Mouse (Mus musculus) intestine, embryonic 14.5 days (tissue): Measurements from ENCODE around the gene Tmem104. TPM values are rescaled to one million over a fixed set of nuclear protein-coding genes. Genes with fewer than 3 reads are reported as not detected.
A peak's percentile ranks its signal among the peaks of the same experiment; 100 is the strongest.

Source experiments
- ATAC-seq: fragments of 200-750 bp; cut with Nextera tagmentation; replicated peaks from 2 replicates; pipeline ENCODE4 v1.8.0; 2017; ENCODE audit warnings: low read depth, moderate number of reproducible peaks, moderate TSS enrichment, moderate library complexity; ENCODE audit not compliant: low FRiP score, low TSS enrichment
- DNase-seq: peaks from one replicate; pipeline ENCODE4 v3.0.0-alpha.2; 2018; ENCODE audit warnings: low spot score
- H3K27ac ChIP-seq: fragments of 300-500 bp; sonication (generic); 2 replicates; pipeline ENCODE4 v1.5.1; 2014; ENCODE audit warnings: low read depth, mild to moderate bottlenecking, control low read depth
- H3K27me3 ChIP-seq: fragments of 300-500 bp; sonication (generic); replicated peaks from 2 replicates; pipeline ENCODE4 v1.6.1; 2014; ENCODE audit warnings: low read length, control low read depth; ENCODE audit not compliant: control insufficient read depth, insufficient read depth
- H3K36me3 ChIP-seq: fragments of 300-500 bp; sonication (generic); 2 replicates; pipeline ENCODE4 v1.6.1; 2014; ENCODE audit warnings: low read length, control low read depth; ENCODE audit not compliant: control insufficient read depth, insufficient read depth
- H3K4me1 ChIP-seq: fragments of 300-500 bp; sonication (generic); replicated peaks from 2 replicates; pipeline ENCODE4 v1.6.1; 2014; ENCODE audit warnings: low read length, control low read depth, mixed read lengths; ENCODE audit not compliant: control insufficient read depth, insufficient read depth
- H3K4me2 ChIP-seq: fragments of 300-500 bp; sonication (generic); 2 replicates; pipeline ENCODE4 v1.6.1; 2014; ENCODE audit warnings: low read length
- H3K4me3 ChIP-seq: fragments of 300-500 bp; sonication (generic); 2 replicates; pipeline ENCODE4 v1.5.1; 2014; ENCODE audit warnings: low read depth, low read length, control low read depth, mixed read lengths
- H3K9ac ChIP-seq: fragments of 300-500 bp; sonication (generic); 2 replicates; pipeline ENCODE4 v1.6.1; 2014; ENCODE audit warnings: mild to moderate bottlenecking, low read length
- H3K9me3 ChIP-seq: fragments of 300-500 bp; sonication (generic); 2 replicates; pipeline ENCODE4 v1.6.1; 2016; ENCODE audit warnings: low read length, control low read depth; ENCODE audit not compliant: control insufficient read depth
- WGBS: fragments of 180-500 bp; shearing (Covaris S2); extraction: QIAGEN DNeasy Blood & Tissue Kit; methylation state at CpG from one replicate; pipeline ENCODE4 v1.1.7; 2014; 5-methylcytosine and 5-hydroxymethylcytosine counted together
- polyA plus RNA-seq: library from polyadenylated mRNA; unstranded; fragments of >200 nt; fragmentation: Nextera tagmentation; extraction: Ambion mirVana; gene quantifications from 2 replicates; pipeline ENCODE4 v1.2.1, GENCODE M21; 2014

Tmem104 gene
- polyA plus RNA-seq, 1 experiment from 2014 or later = 8.3 TPM

GRCm38 (mm10) chr11:115272894-115273498, 85.7 kb downstream of the Tmem104 start:
- Histone ChIP-seq H3K4me1 (peaks cover 12% of the 10 kb centered on the region; the same call in 1 of the 2 replicates), H3K36me3 (peaks cover 7% of the 10 kb centered on the region; the same call in 1 of the 2 replicates), H3K9me3 (no peaks in the 10 kb centered on the region), H3K27ac (no peak overlapping the region), H3K27me3 (peaks cover 14% of the 10 kb centered on the region), H3K9ac (no peak overlapping the region), H3K4me2 (no peak overlapping the region), H3K4me3 (no peak overlapping the region)
- whole genome bisulfite sequencing = 76% methylated on average over 10 of the region's 10 CpGs
- ATAC-seq = no peak
- no peak for DNase-seq

DNA sequence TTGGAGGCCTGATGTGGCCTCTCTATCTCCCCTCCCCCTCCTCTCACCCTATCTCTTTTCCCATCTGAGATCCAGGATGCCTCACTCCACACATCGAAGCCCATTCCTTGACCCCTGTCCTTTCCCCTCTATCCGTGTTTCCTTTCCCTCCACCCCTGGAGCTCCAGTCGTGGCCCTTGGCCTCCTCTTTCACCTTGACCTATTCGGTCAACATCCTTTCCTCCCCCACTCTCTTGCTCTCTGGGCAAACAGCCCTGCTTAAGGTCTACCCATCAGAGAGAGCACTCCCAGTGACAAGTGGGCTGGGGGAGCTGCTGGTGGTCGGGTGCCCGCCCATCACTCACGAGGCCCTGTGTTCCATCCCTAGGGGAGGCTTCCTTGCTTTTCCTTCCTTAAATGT, 86.4 kb downstream of the Tmem104 start:
- no peak overlapping the region for H3K9ac ChIP-seq
- peaks cover 13% of the 10 kb centered on the region; the same call in 1 of the 2 replicates for H3K4me1 ChIP-seq
- no peak overlapping the region for H3K4me2 ChIP-seq
- 58% methylated on average over 7 of the region's 7 CpGs for WGBS
- H3K4me3 ChIP-seq = no peak overlapping the region
- DNase-seq = no peak
- no peak overlapping the region for H3K27ac ChIP-seq
- no peaks in the 10 kb centered on the region for H3K9me3 ChIP-seq
- peaks cover 7% of the 10 kb centered on the region for H3K27me3 ChIP-seq
- peaks cover 6% of the 10 kb centered on the region; the same call in 1 of the 2 replicates for H3K36me3 ChIP-seq
- ATAC-seq = no peak

DNA sequence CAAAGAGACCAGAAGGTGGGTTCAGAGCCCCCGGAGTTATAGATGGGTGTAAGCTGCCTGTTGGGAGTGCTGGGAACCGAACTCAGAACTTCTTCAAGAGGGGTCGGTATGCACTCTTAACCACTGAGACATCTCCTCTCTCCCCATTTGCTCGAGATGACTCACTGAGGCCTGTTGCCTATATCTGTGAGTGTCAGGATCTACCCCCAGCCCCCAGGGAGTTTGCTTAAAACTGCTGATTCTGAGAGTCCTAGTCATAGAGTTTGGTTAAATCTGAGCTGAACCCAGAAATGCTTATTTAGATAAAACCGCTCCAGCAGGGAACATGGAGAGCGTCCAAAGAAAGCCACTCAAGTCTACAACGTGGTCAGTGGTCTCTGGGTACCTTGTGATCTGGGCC, 86.9 kb downstream of the Tmem104 start:
- Histone ChIP-seq H3K4me1 (peaks cover 13% of the 10 kb centered on the region; the same call in 1 of the 2 replicates), H3K4me2 (no peak overlapping the region), H3K9ac (no peak overlapping the region), H3K27me3 (peaks cover 2% of the 10 kb centered on the region; the same call in 1 of the 2 replicates), H3K36me3 (0 out of 2 replicates have a peak, but pooled peaks cover 3% of the 10 kb centered on the region), H3K27ac (no peak overlapping the region), H3K9me3 (no peaks in the 10 kb centered on the region), H3K4me3 (no peak overlapping the region)
- WGBS = 82% methylated on average over 7 of the region's 7 CpGs
- DNase-seq (no peak), ATAC-seq (no peak)

DNA sequence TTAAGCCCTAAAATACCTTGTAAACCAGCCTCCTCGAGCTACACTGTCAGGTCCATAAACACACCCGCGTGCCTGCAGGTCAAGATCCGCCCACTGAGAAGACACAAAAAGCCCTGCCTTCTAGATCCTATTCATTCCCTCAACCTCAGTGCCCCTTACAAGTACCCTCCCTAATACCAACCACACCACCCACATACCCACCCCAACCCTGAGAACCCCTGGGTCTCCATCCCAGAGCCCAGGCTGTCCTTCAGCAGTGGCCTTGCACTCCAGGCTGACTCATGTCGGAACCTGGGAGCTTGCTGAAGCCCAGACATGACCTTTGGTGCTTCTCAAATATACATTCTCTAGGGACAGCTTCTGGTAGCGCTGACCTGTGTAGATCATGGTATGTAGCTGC, 87.5 kb downstream of the Tmem104 start:
- Histone ChIP-seq H3K4me2 (no peak overlapping the region), H3K27ac (no peak overlapping the region), H3K27me3 (no peaks in the 10 kb centered on the region; the same call in 1 of the 2 replicates), H3K4me3 (no peak overlapping the region), H3K4me1 (peaks cover 13% of the 10 kb centered on the region; the same call in 1 of the 2 replicates), H3K9ac (no peak overlapping the region), H3K36me3 (no peaks in the 10 kb centered on the region), H3K9me3 (no peaks in the 10 kb centered on the region)
- ATAC-seq = no peak
- no peak for DNase-seq
- 76% methylated on average over 6 of the region's 6 CpGs for WGBS

GRCm38 (mm10) chr11:115275509-115275908, 88.2 kb downstream of the Tmem104 start:
- Histone ChIP-seq H3K4me1 (peaks cover 13% of the 10 kb centered on the region; the same call in 1 of the 2 replicates), H3K36me3 (no peaks in the 10 kb centered on the region), H3K27ac (no peak overlapping the region), H3K4me2 (0 out of 2 replicates have a peak overlapping the region, but pooled peaks have one; percentile 75), H3K9me3 (no peaks in the 10 kb centered on the region), H3K4me3 (no peak overlapping the region), H3K27me3 (no peaks in the 10 kb centered on the region), H3K9ac (no peak overlapping the region)
- ATAC-seq (no peak), DNase-seq (no peak)
- WGBS = 66% methylated on average over 6 of the region's 6 CpGs

DNA sequence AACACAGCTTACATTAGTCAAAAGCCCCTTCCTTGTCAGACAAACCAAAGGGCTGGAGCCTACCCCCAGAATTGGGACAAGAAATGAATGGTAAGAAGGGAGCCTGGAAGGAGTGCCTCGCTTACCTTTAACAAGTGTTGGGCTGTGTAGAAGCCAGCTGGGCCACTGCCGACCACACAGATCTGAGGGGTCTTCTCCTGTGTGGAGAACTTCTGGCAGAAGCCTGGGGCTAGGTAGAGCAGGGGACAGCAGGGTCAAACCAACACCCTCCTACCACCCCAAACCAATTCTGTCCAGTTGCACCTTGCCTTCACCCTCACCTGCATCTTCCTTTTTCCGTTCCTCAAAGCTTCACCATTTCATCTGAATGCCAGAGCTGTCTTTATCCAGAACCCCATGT, 88.7 kb downstream of the Tmem104 start:
- ATAC-seq (no peak), DNase-seq (no peak)
- no peak overlapping the region for H3K27ac ChIP-seq
- peaks cover 13% of the 10 kb centered on the region; the same call in 1 of the 2 replicates for H3K4me1 ChIP-seq
- H3K36me3 ChIP-seq = no peaks in the 10 kb centered on the region
- no peaks in the 10 kb centered on the region for H3K27me3 ChIP-seq
- H3K9ac ChIP-seq = peak overlapping the region; percentile 46
- peak overlapping the region; percentile 70 for H3K4me3 ChIP-seq
- WGBS = 71% methylated on average over 3 of the region's 3 CpGs
- no peaks in the 10 kb centered on the region for H3K9me3 ChIP-seq
- peak overlapping the region; percentile 75 for H3K4me2 ChIP-seq

- Histone ChIP-seq H3K4me3 (peak within 1 kb of the TSS; percentile 70), H3K9me3 (no peaks in the 10 kb centered on the region), H3K27ac (peak within 1 kb of the TSS; percentile 71), H3K4me2 (peak within 1 kb of the TSS; percentile 75), H3K9ac (peak within 1 kb of the TSS; percentile 55), H3K36me3 (no peaks in the 10 kb centered on the region), H3K27me3 (no peaks in the 10 kb centered on the region), H3K4me1 (peaks cover 13% of the 10 kb centered on the region; the same call in 1 of the 2 replicates)
- peak; percentile 98 for DNase-seq
- ATAC-seq = peak; percentile 96
- under 1% methylated on average over 42 of the region's 42 CpGs for WGBS
These were observed 89.7 kb downstream of the Tmem104 start, which contains the start of gene Fdxr for GRCm38 (mm10) chr11:115276780-115277603. Gene Fdxr (minus strand): TSS chr11:115277050.

GRCm38 (mm10) chr11:115277604-115277975, 90.3 kb downstream of the Tmem104 start:
- Histone ChIP-seq H3K9ac (peak overlapping the region; percentile 55), H3K4me2 (peak overlapping the region; percentile 68), H3K9me3 (no peaks in the 10 kb centered on the region), H3K27me3 (no peaks in the 10 kb centered on the region), H3K36me3 (no peaks in the 10 kb centered on the region), H3K4me1 (peaks cover 13% of the 10 kb centered on the region; the same call in 1 of the 2 replicates), H3K27ac (peak overlapping the region; percentile 71; the same call in 1 of the 2 replicates), H3K4me3 (peak overlapping the region; percentile 70)
- 19% methylated on average over 7 of the region's 7 CpGs for WGBS
- no peak for ATAC-seq
- DNase-seq = no peak
